Mouse (Mus musculus): Measurements from ENCODE around the gene Rmnd1.
"Not testable (repeated sequence)": the region's sequence is repeated elsewhere in the genome, so short reads cannot be mapped to it uniquely, and the experiment has no call there.

The Rmnd1 gene

DNA sequence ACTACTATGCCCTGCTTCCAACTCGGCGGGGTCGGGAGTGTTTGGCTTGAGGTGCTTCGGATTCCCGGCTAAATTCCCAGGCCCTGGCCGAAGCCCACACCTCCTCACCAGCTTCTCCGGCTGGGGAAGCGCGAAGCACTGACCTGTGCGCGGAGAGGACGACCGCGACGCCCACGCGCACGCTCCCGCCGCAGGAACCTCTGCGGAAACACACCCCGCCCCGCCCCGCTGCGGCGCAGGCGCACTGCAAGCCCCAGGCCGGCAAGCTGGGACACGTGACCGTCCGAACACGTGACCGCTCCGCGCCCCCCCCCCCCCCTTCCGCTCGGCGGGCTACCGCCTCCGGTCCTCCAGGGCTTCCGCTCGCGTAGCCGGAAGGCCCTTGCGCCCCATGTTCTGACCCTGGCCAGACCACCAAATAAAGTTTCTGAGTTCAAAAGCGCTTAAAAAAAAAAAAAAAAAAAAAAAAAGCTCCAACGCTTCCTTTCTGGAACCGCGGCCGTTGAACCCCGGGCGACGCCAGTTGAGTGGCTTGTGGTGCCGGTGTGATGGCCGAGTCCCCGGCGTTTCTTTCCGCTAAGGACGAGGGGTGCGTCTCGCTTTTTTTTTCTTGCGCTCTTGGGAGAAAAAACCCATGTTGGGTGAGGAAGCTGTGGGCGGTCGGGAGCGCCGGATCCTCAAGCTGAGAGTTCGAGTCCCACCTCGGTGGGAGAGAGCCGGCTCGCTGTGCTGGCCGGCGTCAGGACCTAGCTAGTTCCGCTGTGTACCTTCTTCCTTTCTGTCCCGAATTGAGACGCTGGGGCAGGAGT, at the start of gene Rmnd1, which contains the start of gene Armt1:
TSS of gene Rmnd1 (minus strand) at position 266 of the 809 bp plus-strand sequence.
TSS of gene Armt1 (plus strand) at position 345 of the 809 bp plus-strand sequence.
- DNase-seq (ENCODE audit: low read depth, low spot score): peak; percentile 90

GRCm38 (mm10) chr10:4481695-4482094, 49.5 kb upstream of the Rmnd1 start:
- DNase-seq (ENCODE audit: low read depth, low spot score): no peak

DNA sequence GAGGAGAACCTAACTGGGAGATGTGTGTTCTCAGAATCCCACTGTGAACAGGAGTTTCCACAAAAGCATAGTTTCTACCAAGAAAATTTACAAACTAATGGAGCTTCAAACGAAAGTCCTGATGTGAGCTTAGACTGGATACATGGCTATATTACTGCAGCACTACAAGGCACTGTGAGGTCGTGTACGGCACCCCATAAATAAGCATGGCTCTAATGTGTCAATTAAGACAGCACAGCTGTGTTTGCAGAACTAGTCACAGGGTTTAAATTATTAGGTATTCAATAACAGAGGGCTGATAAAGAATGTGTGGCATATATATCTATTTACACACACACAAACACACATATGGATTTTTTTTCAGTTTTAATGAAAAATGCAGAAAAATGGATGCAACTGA, 48.7 kb upstream of the Rmnd1 start:
- no peak for DNase-seq (ENCODE audit: low read depth, low spot score)

DNA sequence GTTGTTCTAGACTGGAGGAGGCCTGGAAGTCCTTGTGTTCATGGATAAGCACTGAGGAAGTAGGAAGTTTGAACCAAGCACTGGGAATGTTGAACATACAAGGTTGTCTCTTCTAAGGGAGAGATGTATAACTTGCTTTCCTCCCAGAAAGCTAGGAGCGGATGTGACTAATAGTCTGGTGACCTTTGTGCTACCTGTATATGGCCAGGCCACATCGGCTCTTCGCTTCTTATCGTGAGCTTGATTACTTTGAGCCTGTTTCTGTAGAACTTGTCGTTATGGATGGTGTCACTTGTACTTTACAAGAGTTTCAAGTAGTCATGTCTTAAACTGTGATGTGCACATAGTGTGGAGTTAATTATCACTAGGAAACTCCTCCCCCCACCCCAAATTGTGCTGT, 44.4 kb upstream of the Rmnd1 start:
- no peak for DNase-seq (ENCODE audit: low read depth, low spot score)

DNA sequence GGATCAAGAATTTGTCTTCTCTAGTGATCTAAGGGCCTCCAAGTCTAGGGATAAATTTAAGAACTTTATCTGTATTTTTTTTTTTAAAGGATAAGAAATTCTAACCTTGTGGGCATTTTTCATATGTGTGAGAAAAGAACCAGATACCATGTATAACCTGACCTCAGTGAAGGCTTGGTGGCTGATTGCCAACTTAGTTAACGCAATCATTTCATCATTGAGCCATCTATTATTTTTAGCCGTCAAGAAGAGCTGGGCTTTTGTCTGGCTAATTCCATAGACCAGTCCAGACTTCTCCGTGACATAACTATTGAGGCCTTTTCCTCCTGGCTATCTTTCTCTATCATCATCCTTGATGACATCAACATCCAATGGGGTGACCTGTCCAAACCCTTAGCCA, 43.2 kb upstream of the Rmnd1 start:
- no peak for DNase-seq (ENCODE audit: low read depth, low spot score)

GRCm38 (mm10) chr10:4473591-4473993, 41.4 kb upstream of the Rmnd1 start:
- DNase-seq (ENCODE audit: low read depth, low spot score): no peak

DNA sequence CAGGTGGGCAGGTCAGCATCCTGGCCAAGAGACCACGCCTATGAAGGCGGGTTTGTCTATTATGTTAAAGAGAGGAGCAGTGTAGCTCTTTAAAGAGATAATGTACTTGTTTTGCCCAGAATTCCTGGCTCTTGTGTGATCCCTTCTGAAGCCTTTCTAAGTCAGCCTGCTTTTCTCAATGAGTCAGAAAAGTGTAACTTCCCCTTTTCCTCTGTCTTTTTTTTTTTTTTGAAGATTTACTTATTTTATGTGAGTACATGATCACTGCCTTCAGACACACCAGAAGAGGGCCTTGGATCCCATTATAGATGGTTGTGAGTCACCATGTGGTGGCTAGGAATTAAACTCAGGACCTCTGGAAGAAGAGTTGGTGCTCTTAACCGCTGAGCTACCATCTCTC, 37.2 kb upstream of the Rmnd1 start:
- no peak for DNase-seq (ENCODE audit: low read depth, low spot score)

GRCm38 (mm10) chr10:4465799-4466198, 33.6 kb upstream of the Rmnd1 start:
- DNase-seq (ENCODE audit: low read depth, low spot score): no peak

GRCm38 (mm10) chr10:4460201-4460600, 28.0 kb upstream of the Rmnd1 start:
- no peak for DNase-seq (ENCODE audit: low read depth, low spot score)

DNA sequence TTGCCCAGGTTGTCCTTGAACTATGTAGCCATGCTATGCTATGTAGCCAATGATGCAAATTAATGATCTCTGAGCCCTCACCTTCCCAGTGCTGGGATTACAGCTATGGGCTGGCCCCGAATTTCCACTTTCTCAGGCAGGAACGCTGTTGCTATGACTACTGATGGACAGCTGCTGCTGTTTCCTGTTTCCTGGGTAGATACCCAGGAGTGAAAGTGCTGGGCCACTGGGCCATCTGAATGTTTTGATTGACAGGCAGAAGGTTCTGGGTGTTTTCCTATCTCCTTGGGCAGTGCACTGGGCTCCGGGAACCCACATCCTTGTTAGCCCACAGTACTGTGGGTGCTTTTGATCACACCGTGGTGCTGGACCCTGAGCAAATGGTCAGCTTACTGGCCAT, 24.2 kb upstream of the Rmnd1 start:
- no peak for DNase-seq (ENCODE audit: low read depth, low spot score)

- DNase-seq (ENCODE audit: low read depth, low spot score): no peak
Observed at GRCm38 (mm10) chr10:4435416-4435815, 3.2 kb upstream of the Rmnd1 start.

DNA sequence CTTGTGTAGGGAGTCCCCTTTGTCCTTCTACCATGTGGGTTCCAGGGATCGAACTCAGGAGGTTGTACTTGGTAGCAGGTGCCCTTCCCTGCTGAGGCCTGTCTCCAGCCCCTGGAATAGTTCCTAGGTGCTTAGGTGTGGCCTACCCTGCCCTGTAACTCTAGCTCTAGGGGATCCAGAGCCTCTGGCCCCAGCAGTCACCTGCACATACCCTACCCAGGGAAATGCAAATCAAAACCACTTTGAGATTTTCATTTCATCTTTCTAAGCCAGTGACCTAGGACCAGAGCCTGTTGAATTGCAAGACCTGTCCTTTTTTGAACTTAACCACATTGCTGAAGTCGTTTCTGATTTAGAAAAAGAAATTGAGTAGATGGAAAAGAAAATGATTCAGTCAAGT, 1.7 kb upstream of the Rmnd1 start:
- not testable (repeated sequence) for DNase-seq (ENCODE audit: low read depth, low spot score)

GRCm38 (mm10) chr10:4432996-4433755, 988 bp upstream of the Rmnd1 start:
- no peak for DNase-seq (ENCODE audit: low read depth, low spot score)

DNA sequence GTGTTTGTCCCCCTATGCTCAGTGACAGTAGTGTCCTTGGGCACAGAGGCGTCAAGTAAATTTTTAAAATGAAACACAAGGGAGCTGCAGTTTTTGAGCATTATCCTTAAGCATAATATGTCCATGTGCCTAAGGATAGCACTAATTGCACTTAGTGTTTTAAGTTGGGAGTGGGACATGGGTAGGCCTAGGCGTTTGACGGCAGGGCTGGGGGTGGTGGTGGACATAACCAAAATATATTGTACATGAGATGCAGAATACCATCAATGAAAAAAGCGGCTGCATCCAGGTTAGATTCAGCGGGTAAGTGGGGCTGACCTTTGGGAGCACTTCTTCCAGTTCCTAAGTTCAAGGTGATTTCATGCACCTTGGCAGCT, 454 bp downstream of the Rmnd1 start:
- DNase-seq (ENCODE audit: low read depth, low spot score): no peak

- no peak for DNase-seq (ENCODE audit: low read depth, low spot score)
Observed at GRCm38 (mm10) chr10:4430826-4431225, 1.4 kb downstream of the Rmnd1 start.

GRCm38 (mm10) chr10:4430399-4430798, 1.8 kb downstream of the Rmnd1 start:
- DNase-seq (ENCODE audit: low read depth, low spot score): no peak

GRCm38 (mm10) chr10:4425245-4425644, 6.9 kb downstream of the Rmnd1 start:
- no peak for DNase-seq (ENCODE audit: low read depth, low spot score)

- DNase-seq (ENCODE audit: low read depth, low spot score): no peak
Observed at GRCm38 (mm10) chr10:4407191-4407590, 25.0 kb downstream of the Rmnd1 start.

- no peak for DNase-seq (ENCODE audit: low read depth, low spot score)
Observed at GRCm38 (mm10) chr10:4405511-4405910, 26.7 kb downstream of the Rmnd1 start.

DNA sequence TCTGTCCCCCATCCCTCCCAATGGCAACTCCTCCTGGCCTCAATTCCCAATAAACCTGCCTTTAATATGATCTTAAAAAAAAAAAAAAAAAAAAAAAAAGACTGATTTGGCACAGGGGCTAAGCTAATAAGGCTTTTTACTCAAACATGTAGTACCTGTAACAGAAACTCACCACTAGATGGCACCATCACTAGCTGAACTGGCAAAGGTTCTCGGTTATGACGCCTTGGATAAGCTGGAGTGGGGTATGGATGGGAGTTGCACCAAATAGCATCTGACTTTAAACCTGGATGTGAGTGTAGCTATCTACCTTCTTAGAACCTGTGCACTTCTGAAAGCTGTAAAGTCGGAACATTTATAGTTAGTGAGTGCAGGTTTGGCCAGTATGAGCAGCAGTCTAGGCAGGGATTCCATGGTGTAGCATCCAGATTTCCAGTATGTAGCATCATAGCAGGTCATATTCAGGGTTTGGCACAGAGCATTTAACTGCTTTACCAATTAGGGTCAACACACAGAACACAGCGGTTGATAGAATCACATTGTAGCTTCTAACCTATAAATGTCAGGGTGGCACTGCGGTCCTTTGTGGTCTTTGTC, 27.2 kb downstream of the Rmnd1 start:
- peak; percentile 50 for DNase-seq (ENCODE audit: low read depth, low spot score)

DNA sequence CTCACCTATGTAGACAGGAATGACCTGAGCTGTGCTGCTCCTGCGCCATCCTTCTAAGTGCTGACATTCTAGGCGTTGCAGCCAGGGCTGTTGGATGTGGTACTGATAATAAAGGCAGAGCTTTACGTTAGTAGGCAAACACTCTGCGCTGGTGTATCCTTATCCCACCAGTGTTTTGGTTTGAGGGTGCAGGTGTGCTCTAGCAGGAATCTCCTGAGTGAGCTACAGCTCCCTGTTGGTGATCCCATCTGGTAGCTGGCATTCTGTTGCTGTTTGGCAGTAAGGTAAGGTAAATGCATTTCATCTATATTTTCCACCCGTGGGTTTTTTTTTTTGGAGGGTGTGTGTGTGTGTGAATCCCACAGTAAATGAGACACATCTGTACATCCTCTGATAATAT, 34.1 kb downstream of the Rmnd1 start:
- DNase-seq (ENCODE audit: low read depth, low spot score): no peak

DNA sequence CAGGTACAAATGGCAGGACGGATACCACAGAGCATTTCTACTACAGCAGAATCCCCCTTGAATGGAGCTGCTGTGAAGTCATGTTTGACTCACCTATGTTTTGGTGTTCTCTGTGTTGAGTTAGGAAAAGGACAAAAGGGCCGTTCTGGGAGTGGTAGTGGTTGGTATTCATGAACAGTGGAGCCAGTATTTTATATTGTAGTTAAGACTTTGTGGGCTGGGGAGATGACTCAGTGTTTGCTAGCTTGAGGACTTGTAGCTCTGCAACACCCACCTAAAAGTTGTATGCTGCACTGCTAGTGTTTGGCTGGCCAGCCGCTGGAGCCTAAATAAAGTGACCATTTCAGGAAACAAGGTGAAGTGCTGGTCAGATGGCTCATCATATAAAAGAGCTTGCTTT, 36.9 kb downstream of the Rmnd1 start:
- DNase-seq (ENCODE audit: low read depth, low spot score): no peak

DNA sequence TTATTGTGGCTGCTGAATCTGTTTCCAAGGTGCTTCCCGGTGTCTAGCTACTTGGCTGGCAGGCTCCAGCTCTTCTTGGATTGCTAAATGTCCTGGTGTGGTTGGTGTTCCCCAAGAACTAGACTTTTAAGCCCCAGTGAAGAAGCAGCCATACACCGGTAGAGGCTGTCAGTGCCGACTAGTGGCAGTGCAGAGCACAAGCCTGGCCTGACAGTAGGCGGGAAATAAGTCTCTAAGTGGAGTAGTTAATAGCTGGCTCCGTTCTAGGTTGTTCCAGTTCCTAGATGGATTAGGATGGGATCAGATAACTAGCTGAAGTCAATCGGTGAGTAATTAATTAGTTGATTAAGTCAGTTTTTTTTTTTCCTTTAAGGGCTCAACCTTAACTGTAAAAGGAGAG, 40.3 kb downstream of the Rmnd1 start:
- DNase-seq (ENCODE audit: low read depth, low spot score): no peak

Data from brain, embryonic 18.5 days (tissue).